Mouse (Mus musculus): ENCODE results near the gene Naa35.

The Naa35 gene

GRCm38 (mm10) chr13:59639368-59640177, 54.5 kb downstream of the Naa35 start:
- no peak for DNase-seq (ENCODE audit: low spot score)

- no peak for DNase-seq (ENCODE audit: low spot score)
Measured at GRCm38 (mm10) chr13:59640178-59640440, 55.0 kb downstream of the Naa35 start.

- no peak for DNase-seq (ENCODE audit: low spot score)
Measured at GRCm38 (mm10) chr13:59642818-59643217, 57.8 kb downstream of the Naa35 start.

GRCm38 (mm10) chr13:59645491-59645890, 60.4 kb downstream of the Naa35 start:
- DNase-seq (ENCODE audit: low spot score) = no peak

GRCm38 (mm10) chr13:59646674-59647244, 61.7 kb downstream of the Naa35 start:
- no peak for DNase-seq (ENCODE audit: low spot score)

- no peak for DNase-seq (ENCODE audit: low spot score)
Measured at GRCm38 (mm10) chr13:59647484-59647883, 62.4 kb downstream of the Naa35 start.

- no peak for DNase-seq (ENCODE audit: low spot score)
Measured at GRCm38 (mm10) chr13:59648598-59648997, 63.5 kb downstream of the Naa35 start.

GRCm38 (mm10) chr13:59649781-59650180, 64.7 kb downstream of the Naa35 start:
- DNase-seq (ENCODE audit: low spot score) = no peak

- no peak for DNase-seq (ENCODE audit: low spot score)
Measured at GRCm38 (mm10) chr13:59652651-59653050, 67.6 kb downstream of the Naa35 start.

- no peak for DNase-seq (ENCODE audit: low spot score)
Measured at GRCm38 (mm10) chr13:59653136-59653535, 68.1 kb downstream of the Naa35 start.

- DNase-seq (ENCODE audit: low spot score) = no peak
Measured at GRCm38 (mm10) chr13:59654465-59654864, 69.4 kb downstream of the Naa35 start.

GRCm38 (mm10) chr13:59655718-59656315, 70.8 kb downstream of the Naa35 start:
- DNase-seq (ENCODE audit: low spot score) = no peak

GRCm38 (mm10) chr13:59656316-59656832, 71.3 kb downstream of the Naa35 start:
- no peak for DNase-seq (ENCODE audit: low spot score)

- DNase-seq (ENCODE audit: low spot score) = no peak
Measured at GRCm38 (mm10) chr13:59656975-59657388, 71.9 kb downstream of the Naa35 start.

- no peak for DNase-seq (ENCODE audit: low spot score)
Measured at GRCm38 (mm10) chr13:59657781-59658180, 72.7 kb downstream of the Naa35 start.

GRCm38 (mm10) chr13:59660371-59660770, 75.3 kb downstream of the Naa35 start:
- no peak for DNase-seq (ENCODE audit: low spot score)

GRCm38 (mm10) chr13:59661387-59661786, 76.3 kb downstream of the Naa35 start:
- no peak for DNase-seq (ENCODE audit: low spot score)

- no peak for DNase-seq (ENCODE audit: low spot score)
Measured at GRCm38 (mm10) chr13:59661966-59662365, 76.9 kb downstream of the Naa35 start.

GRCm38 (mm10) chr13:59663939-59664712, 79.1 kb downstream of the Naa35 start:
- DNase-seq (ENCODE audit: low spot score) = no peak

GRCm38 (mm10) chr13:59667763-59668162, 82.7 kb downstream of the Naa35 start:
- no peak for DNase-seq (ENCODE audit: low spot score)

- DNase-seq (ENCODE audit: low spot score) = no peak
Measured at GRCm38 (mm10) chr13:59668501-59669093, 83.5 kb downstream of the Naa35 start.

GRCm38 (mm10) chr13:59669946-59670345, 84.9 kb downstream of the Naa35 start:
- DNase-seq (ENCODE audit: low spot score) = no peak
